Mouse (Mus musculus) cortical plate, adult 2 months (tissue): ENCODE data around the gene Caln1.

Experiments used
- CTCF ChIP-seq: fragments of 200-500 bp; IDR thresholded peaks from 2 replicates; pipeline ENCODE4 v1.5.1; 2011; ENCODE audit warnings: mild to moderate bottlenecking, control low read depth, low read length; ENCODE audit not compliant: insufficient read depth; ENCODE audit errors: extremely low read depth
- POLR2A ChIP-seq: fragments of 200-500 bp; IDR thresholded peaks from 2 replicates; pipeline ENCODE4 v1.6.1; 2011; ENCODE audit warnings: mild to moderate bottlenecking, low read length, control low read depth; ENCODE audit not compliant: insufficient read depth; ENCODE audit errors: extremely low read depth

- TF ChIP-seq POLR2A (no peak), CTCF (no peak)
Observed at GRCm38 (mm10) chr5:130491471-130491870, 122.2 kb downstream of the Caln1 start.
